Mouse (Mus musculus): ENCODE data around the gene Rsph3b. TPM values are rescaled to one million over a fixed set of nuclear protein-coding genes. Genes with fewer than 3 reads are reported as not detected.
"Not testable (repeated sequence)": the region's sequence is repeated elsewhere in the genome, so short reads cannot be mapped to it uniquely, and the experiment has no call there.

The Rsph3b gene
- total RNA-seq, 1 experiment from 2014 or later: 43.9 TPM

DNA sequence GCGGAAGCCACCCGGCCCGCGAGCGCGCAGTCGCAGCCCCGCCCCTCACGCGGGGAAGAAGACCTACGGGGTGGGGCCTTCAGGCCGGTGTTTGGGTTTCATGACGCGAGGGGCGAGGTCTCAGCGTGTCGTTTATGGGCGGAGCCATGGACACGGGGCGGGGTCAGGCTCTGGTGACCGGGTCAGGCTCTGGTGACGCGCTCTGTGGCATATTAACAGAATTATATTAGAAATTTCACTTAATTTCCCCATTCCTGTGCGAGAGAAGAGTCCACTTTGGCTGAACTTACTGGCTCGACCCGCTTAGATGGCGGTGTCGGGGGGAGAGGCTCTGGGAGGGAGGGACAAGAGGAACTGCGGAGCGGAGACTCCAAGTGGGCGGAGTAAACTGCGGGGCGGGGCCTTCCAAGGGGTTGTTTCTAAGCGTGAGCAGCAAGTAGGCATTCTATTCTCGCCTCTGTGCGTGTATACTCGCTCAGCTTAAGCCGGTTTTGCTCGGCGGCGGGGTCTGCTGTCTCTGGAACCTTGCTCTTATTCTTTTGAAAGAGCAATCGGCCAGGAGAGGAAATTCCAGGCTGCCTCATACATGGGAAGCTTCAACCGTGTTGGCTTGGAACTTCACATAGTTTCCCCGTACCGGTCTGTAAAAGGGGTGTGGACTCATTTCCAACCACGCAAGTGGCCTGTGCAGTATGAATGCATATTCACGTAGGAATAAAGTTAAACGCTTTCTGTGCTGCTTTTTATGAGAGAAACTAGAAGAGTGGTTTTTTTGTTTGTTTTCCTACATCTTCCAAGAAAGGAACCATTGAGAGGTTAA is 12.9 kb upstream of the Rsph3b start:
- ATAC-seq (replicated peaks in 1 of 2; ENCODE audit: insufficient read depth in 1 of 2, low FRiP score in 2 of 2, low TSS enrichment in 1 of 2, low read depth in 1 of 2, poor library complexity in 2 of 2, severe bottlenecking in 2 of 2): peak; percentile 90 to 91

DNA sequence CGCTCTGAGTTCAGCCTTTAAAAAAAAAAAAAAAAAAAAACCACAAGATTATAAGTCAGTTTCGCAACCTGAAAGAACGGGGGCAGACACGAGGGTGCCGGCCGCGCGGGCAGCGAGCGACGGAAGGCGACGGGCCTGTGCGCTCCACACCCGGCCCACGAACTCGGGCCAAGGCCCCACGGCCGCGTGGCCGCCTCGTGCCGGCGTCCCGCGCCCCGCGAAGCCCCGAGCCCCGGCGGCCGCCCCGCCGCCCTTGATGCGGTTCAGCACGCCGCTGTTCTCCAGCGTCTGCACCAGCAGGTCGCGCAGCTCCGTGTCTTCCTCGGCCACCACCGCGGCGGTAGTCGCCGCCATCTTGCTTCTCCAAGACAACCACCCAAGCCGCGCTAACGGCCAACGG is 12.3 kb upstream of the Rsph3b start, which contains the start of gene Tagap1:
Gene Tagap1, minus strand, starts transcription at position 381 of the 400 bp plus-strand sequence.
- not testable (repeated sequence) for ATAC-seq (replicated peaks in 1 of 2; ENCODE audit: insufficient read depth in 1 of 2, low FRiP score in 2 of 2, low TSS enrichment in 1 of 2, low read depth in 1 of 2, poor library complexity in 2 of 2, severe bottlenecking in 2 of 2)

GRCm38 (mm10) chr17:6960349-6960748 is 11.9 kb upstream of the Rsph3b start:
- ATAC-seq (replicated peaks in 1 of 2; ENCODE audit: insufficient read depth in 1 of 2, low FRiP score in 2 of 2, low TSS enrichment in 1 of 2, low read depth in 1 of 2, poor library complexity in 2 of 2, severe bottlenecking in 2 of 2): not testable (repeated sequence)

DNA sequence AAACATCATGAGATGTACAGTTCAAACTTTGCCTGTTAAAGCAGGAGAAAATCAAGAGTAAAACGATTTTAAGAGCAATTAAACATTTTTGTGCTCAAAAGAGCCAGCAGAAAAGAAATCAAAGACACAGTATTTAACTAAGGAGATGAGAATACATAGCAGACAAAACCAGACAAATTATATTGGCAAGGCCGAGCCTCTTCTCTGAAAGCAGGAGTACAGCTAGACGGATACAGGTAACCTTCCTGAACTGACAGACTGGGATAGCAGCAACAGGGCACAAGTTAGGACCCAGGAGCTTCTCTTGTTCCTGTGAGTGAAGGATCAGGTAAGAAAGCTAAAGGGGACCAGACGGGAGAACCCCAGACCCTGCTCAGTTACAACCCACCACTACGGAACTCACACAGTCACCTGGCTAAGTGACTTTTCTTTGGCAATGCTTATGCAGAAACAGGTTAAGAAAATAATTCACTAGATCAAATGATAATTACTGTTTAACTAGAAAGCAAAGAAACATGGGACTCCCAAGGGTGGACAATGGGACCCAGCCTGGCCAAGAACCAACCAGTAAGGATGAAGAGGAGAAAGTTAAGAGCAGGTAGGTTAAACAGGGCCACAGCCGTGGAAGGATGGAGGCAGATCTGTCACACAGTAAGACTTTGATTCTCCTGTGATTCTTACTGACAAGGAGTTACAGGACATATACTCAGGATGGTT is 11.2 kb upstream of the Rsph3b start:
- not testable (repeated sequence) for ATAC-seq (replicated peaks in 1 of 2; ENCODE audit: insufficient read depth in 1 of 2, low FRiP score in 2 of 2, low TSS enrichment in 1 of 2, low read depth in 1 of 2, poor library complexity in 2 of 2, severe bottlenecking in 2 of 2)

DNA sequence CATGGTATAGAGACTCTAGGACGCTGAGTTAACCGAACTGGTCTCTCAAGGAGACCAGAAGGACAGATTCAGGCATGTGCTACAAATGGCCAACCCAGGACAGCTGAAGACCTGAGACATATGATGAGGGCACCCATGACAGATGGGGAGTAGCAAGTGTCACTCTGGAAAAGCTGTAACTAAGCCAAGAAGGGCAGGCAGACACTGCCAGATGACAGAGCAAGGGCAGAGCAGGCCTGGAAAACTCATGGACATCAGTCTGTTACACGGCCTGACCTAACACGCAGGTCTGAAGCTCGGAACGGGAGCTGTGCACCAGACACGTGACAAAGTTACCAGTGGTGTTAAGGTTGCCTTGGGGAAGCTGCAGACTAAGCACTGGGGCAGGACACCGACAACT is 10.4 kb upstream of the Rsph3b start:
- ATAC-seq (replicated peaks in 1 of 2; ENCODE audit: insufficient read depth in 1 of 2, low FRiP score in 2 of 2, low TSS enrichment in 1 of 2, low read depth in 1 of 2, poor library complexity in 2 of 2, severe bottlenecking in 2 of 2): not testable (repeated sequence)

DNA sequence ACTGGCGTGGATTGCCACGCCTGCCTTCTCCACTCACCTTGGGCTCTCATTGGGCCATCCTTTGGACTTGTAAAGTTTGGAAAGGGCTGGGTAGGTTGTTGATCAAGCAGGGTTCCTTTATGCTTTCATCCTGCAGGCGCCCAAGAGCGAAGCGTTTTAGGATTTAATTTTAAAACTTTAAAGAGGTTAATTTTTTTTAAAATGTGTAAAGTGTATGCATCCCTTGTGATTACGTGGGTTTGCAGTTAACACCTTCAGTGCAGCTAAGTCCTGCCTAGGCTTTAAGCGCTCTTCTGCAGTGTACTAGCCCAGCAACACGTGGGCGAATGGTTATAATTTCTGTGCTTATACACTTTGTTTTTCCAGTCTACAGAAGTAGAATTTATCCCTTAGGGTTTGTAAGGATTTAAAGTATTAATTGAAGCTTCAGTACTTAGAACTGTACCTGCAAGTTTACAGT is 317 bp upstream of the Rsph3b start:
- not testable (repeated sequence) for ATAC-seq (replicated peaks in 1 of 2; ENCODE audit: insufficient read depth in 1 of 2, low FRiP score in 2 of 2, low TSS enrichment in 1 of 2, low read depth in 1 of 2, poor library complexity in 2 of 2, severe bottlenecking in 2 of 2)

DNA sequence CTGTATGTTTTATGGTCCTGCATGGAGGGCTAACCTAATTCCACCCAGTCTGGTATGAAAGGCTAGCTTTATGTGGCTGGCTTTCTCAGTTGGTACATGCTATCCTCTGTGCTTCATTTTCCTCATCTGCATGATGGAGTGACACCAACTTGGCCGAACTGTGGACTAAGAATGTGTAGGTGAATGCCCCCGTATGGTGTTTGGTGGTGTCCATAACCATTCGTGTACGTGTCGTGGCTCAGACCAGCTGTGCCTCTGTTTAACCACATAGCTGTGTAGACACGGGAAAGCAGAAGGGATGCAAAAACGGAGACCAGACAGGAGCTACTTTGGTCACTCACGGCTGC is 872 bp downstream of the Rsph3b start:
- peak in 1 of 2 experiments; percentile 4; a peak in 1 of 4 replicates for ATAC-seq (replicated peaks in 1 of 2; ENCODE audit: insufficient read depth in 1 of 2, low FRiP score in 2 of 2, low TSS enrichment in 1 of 2, low read depth in 1 of 2, poor library complexity in 2 of 2, severe bottlenecking in 2 of 2)

DNA sequence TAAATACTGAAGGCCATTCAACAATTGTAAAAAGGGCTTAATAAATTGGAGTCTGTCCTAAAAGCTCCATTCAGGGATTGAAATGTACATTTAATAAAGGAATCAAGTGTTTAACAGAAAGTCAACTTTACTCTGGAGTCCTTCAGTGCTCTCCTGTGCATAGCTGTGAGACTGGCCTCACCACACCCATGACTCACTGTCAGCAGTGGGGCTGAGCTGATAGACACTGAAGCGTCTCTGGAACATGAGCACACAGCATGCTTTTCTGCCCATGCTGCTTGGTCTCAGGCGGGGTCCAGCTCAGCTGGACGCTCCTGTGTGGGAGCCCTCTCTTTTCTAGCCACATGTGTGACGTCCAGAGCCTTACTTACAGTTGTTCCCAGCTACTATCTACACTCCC is 5.9 kb downstream of the Rsph3b start:
- not testable (repeated sequence) for ATAC-seq (replicated peaks in 1 of 2; ENCODE audit: insufficient read depth in 1 of 2, low FRiP score in 2 of 2, low TSS enrichment in 1 of 2, low read depth in 1 of 2, poor library complexity in 2 of 2, severe bottlenecking in 2 of 2)

GRCm38 (mm10) chr17:6931625-6932024 is 16.9 kb downstream of the Rsph3b start:
- not testable (repeated sequence) for ATAC-seq (replicated peaks in 1 of 2; ENCODE audit: insufficient read depth in 1 of 2, low FRiP score in 2 of 2, low TSS enrichment in 1 of 2, low read depth in 1 of 2, poor library complexity in 2 of 2, severe bottlenecking in 2 of 2)

DNA sequence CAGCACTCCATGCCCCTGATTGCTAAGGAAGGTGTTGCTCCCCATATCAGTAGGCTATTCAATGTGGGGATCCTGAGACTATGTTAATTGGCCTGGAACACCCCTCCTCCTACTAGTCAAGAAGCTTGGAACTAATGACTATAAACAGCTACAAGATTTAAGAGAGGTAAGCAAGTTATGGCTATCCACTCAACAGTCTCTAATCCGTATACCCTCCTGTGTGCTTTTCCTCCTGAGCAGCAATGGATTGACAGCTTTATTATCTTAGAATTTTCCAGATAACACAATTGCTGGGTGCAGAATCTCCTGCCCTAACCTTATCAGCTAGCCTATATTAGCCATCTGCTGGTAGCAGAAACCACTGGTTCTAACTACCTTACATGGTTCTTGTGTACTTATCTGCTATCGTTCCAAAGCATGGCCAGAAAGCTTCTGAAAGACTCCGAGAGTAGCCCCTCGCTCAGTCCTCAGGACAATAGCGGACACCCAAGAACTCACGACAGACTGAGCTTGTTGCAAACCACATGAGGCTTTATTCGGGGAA is 28.1 kb downstream of the Rsph3b start:
- not testable (repeated sequence) for ATAC-seq (replicated peaks in 1 of 2; ENCODE audit: insufficient read depth in 1 of 2, low FRiP score in 2 of 2, low TSS enrichment in 1 of 2, low read depth in 1 of 2, poor library complexity in 2 of 2, severe bottlenecking in 2 of 2)

GRCm38 (mm10) chr17:6919388-6919787 is 29.1 kb downstream of the Rsph3b start:
- peak; percentile 17 to 29; a peak in 3 of 4 replicates for ATAC-seq (replicated peaks in 1 of 2; ENCODE audit: insufficient read depth in 1 of 2, low FRiP score in 2 of 2, low TSS enrichment in 1 of 2, low read depth in 1 of 2, poor library complexity in 2 of 2, severe bottlenecking in 2 of 2)

DNA sequence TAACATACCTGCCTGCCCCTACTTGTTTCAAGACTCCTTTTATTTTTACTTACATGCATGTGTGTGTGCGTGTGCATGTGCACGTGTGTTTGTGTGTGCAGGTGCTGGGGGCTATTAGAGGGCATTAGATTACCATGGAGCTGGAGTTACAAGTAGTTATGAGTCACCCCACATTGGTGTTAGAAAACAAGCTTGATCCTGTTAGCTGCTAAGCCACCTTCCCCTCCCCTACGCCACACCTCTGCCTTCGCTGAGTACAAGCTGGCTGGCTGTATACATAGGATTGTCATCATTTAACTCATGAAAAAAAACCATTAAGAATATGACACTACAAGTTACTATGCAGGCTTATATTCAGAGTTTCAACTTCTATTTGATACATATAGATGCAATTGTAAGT is 33.2 kb downstream of the Rsph3b start:
- ATAC-seq (replicated peaks in 1 of 2; ENCODE audit: insufficient read depth in 1 of 2, low FRiP score in 2 of 2, low TSS enrichment in 1 of 2, low read depth in 1 of 2, poor library complexity in 2 of 2, severe bottlenecking in 2 of 2): not testable (repeated sequence)

DNA sequence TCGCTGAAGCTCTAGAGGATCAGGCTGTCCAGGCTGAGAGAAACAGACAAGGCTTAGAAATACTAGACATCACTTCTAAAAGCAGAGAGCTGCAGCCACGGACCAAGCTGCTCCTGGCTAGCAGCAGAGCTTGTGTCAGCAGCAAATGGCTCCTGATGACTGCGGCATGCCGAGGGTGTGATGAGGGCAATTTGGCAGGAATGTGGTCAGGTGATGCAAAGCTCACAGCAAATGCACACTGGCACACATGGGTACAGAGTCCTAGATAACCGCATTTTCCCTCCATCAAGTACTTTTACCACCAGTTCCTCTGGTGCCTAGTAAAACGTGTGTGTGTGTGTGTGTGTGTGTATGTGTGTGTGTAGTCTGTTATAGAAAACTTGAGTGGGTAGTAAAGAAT is 34.4 kb downstream of the Rsph3b start:
- ATAC-seq (replicated peaks in 1 of 2; ENCODE audit: insufficient read depth in 1 of 2, low FRiP score in 2 of 2, low TSS enrichment in 1 of 2, low read depth in 1 of 2, poor library complexity in 2 of 2, severe bottlenecking in 2 of 2): not testable (repeated sequence)

DNA sequence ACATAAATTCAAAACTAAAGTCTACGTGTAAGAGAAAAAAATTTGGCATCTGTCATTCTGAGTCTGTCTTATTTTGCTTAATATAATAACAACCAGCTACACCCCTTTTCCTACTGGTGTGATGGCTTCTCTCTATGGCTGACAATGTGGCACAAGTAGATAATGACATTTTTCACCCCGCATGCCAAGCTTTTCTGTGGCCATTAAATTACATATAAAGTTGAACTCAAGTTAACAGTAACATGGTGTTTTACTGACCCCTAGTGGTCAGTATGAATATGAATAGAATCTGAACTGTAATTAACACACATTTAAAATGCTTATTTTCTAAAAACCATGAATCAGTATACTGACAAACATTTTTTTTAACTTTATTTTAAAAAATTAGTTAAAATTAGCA is 48.1 kb downstream of the Rsph3b start:
- peak; percentile 71 to 84 for ATAC-seq (replicated peaks in 1 of 2; ENCODE audit: insufficient read depth in 1 of 2, low FRiP score in 2 of 2, low TSS enrichment in 1 of 2, low read depth in 1 of 2, poor library complexity in 2 of 2, severe bottlenecking in 2 of 2)

GRCm38 (mm10) chr17:6897996-6898562 is 50.4 kb downstream of the Rsph3b start:
- not testable (repeated sequence) for ATAC-seq (replicated peaks in 1 of 2; ENCODE audit: insufficient read depth in 1 of 2, low FRiP score in 2 of 2, low TSS enrichment in 1 of 2, low read depth in 1 of 2, poor library complexity in 2 of 2, severe bottlenecking in 2 of 2)

GRCm38 (mm10) chr17:6896756-6897155 is 51.7 kb downstream of the Rsph3b start:
- ATAC-seq (replicated peaks in 1 of 2; ENCODE audit: insufficient read depth in 1 of 2, low FRiP score in 2 of 2, low TSS enrichment in 1 of 2, low read depth in 1 of 2, poor library complexity in 2 of 2, severe bottlenecking in 2 of 2): no peak

DNA sequence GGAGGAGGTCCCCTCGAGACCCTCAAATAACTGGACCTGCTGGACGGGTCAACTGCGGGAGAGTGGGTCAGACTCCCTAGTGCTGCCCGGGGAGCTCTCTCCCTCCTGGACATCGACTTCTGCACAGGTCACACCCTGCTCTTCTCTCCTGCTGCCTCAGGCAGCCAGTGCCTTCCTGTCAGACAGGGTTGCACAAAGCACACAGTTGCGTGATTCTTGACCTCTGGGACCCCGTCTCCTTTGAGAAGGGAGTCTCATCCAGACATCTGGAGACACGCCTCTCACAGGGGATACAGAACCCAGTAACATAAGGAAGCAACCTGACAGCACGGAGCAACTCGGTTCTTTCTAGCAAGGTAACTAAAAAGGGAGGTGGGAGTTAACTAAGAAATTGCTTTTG is 55.1 kb downstream of the Rsph3b start:
- ATAC-seq (replicated peaks in 1 of 2; ENCODE audit: insufficient read depth in 1 of 2, low FRiP score in 2 of 2, low TSS enrichment in 1 of 2, low read depth in 1 of 2, poor library complexity in 2 of 2, severe bottlenecking in 2 of 2): no peak
